Mouse (Mus musculus) heart, embryonic 15.5 days (tissue): ENCODE measurements around the gene 1600014C10Rik. TPM values are rescaled to one million over a fixed set of nuclear protein-coding genes. Genes with fewer than 3 reads are reported as not detected.

Source experiments
- ATAC-seq: fragments of 200-750 bp; cut with Nextera tagmentation; replicated peaks from 2 replicates; pipeline ENCODE4 v1.8.0; 2017; ENCODE audit warnings: low read depth, moderate TSS enrichment; ENCODE audit not compliant: insufficient number of reproducible peaks, insufficient read depth, low FRiP score
- H3K27ac ChIP-seq: fragments of 300-500 bp; sonication (generic); 2 replicates; pipeline ENCODE4 v1.5.1; 2015; ENCODE audit warnings: mild to moderate bottlenecking, inconsistent platforms
- H3K27me3 ChIP-seq: fragments of 300-500 bp; sonication (generic); 2 replicates; pipeline ENCODE4 v1.6.1; 2015; ENCODE audit warnings: inconsistent platforms
- H3K36me3 ChIP-seq: fragments of 300-500 bp; sonication (generic); 2 replicates; pipeline ENCODE4 v1.6.1; 2015; ENCODE audit warnings: mild to moderate bottlenecking, inconsistent platforms
- H3K4me1 ChIP-seq: fragments of 300-500 bp; sonication (generic); replicated peaks from 2 replicates; pipeline ENCODE4 v1.6.1; 2015; ENCODE audit warnings: inconsistent platforms
- H3K4me2 ChIP-seq: fragments of 300-500 bp; sonication (generic); 2 replicates; pipeline ENCODE4 v1.6.1; 2015; ENCODE audit warnings: inconsistent platforms, mild to moderate bottlenecking, moderate library complexity
- H3K4me3 ChIP-seq: fragments of 300-500 bp; sonication (generic); 2 replicates; pipeline ENCODE4 v1.5.1; 2015; ENCODE audit warnings: mild to moderate bottlenecking, inconsistent platforms
- H3K9ac ChIP-seq: fragments of 300-500 bp; sonication (generic); 2 replicates; pipeline ENCODE4 v1.6.1; 2015; ENCODE audit warnings: mild to moderate bottlenecking, inconsistent platforms
- H3K9me3 ChIP-seq: fragments of 300-500 bp; sonication (generic); replicated peaks from 2 replicates; pipeline ENCODE4 v1.6.1; 2016; ENCODE audit warnings: inconsistent platforms
- WGBS: fragments of 180-500 bp; shearing (Covaris S2); methylation state at CpG from one replicate; pipeline ENCODE4 v1.1.7; 2015; ENCODE audit warnings: mixed read lengths; 5-methylcytosine and 5-hydroxymethylcytosine counted together
- polyA plus RNA-seq: library from polyadenylated mRNA; unstranded; fragments of >200 nt; fragmentation: Nextera tagmentation; extraction: Ambion mirVana; gene quantifications from 2 replicates; pipeline ENCODE4 v1.2.1, GENCODE M21; 2015

1600014C10Rik gene
- 14.9 and 20.4 TPM in 2 replicates for polyA plus RNA-seq

DNA sequence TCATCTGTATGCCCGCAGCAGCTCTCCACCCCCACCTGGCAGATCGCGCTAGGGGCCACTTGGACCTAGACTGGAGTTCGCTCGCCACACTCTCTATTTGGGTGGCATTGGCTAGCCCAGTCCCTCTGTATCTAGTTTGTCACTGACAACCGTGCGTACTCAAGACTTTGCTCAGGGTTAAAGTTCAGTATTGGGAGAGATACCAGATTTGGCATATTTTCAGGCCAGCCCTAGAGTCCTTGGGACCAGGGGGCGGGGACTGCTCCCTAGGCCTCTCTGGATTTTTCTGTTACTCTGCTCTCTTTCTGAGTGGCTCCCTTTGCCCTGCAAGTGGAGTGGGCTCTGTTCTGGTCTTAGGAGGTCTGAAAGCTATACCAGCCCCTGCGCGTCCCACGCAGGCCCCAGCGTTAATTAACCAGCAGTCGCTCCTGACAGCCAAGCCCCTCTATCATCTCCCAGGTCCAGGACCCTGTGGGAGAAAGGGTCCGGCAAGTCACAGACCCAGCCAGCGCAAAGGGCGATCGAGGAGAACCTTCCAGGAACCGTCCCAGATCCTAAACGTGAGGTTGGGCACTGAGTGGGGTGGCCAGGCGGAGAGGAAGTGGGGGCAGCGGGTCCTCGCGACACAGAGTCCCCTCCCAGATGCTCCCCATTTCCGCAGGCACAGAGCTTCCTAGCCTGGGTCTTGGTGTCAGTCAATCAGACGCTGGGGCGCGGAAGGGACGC is at the start of gene 1600014C10Rik:
Gene 1600014C10Rik, plus strand, starts transcription at position 256 of the 726 bp plus-strand sequence.
- no peaks in the 10 kb centered on the region for H3K27me3 ChIP-seq
- H3K27ac ChIP-seq, result peak within 1 kb of the TSS; percentile 92
- H3K4me2 ChIP-seq, result peak within 1 kb of the TSS; percentile 86
- H3K4me1 ChIP-seq, result peaks cover 16% of the 10 kb centered on the region
- H3K9me3 ChIP-seq, result no peaks in the 10 kb centered on the region
- H3K4me3 ChIP-seq, result peak within 1 kb of the TSS; percentile 70
- ATAC-seq, result peak; percentile 41; the same call in 1 of the 2 replicates
- H3K36me3 ChIP-seq, result no peaks in the 10 kb centered on the region
- WGBS, result 3% methylated on average over 28 of the region's 28 CpGs
- peak within 1 kb of the TSS; percentile 71 for H3K9ac ChIP-seq

DNA sequence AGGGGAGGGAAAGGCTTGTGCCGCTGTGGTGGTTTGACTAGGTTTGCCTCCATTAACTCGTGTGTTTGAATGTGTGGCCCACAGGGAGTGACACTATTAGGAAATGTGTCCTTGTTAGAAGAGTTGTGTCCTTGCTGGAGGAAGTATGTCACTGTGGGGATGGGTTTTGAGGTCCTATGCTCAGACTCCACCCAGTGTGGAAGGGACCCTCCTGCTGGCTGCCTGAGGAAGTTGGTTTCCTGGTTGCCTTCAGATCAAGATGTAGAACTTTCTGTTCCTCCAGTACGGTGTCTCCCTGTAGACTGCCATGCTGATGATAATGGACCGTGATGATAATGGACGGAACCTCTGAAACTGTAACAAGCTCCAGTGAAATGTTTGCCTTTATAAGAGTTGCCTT is 48.5 kb upstream of the 1600014C10Rik start:
- H3K9me3 ChIP-seq, result no peaks in the 10 kb centered on the region
- ATAC-seq, result no peak

DNA sequence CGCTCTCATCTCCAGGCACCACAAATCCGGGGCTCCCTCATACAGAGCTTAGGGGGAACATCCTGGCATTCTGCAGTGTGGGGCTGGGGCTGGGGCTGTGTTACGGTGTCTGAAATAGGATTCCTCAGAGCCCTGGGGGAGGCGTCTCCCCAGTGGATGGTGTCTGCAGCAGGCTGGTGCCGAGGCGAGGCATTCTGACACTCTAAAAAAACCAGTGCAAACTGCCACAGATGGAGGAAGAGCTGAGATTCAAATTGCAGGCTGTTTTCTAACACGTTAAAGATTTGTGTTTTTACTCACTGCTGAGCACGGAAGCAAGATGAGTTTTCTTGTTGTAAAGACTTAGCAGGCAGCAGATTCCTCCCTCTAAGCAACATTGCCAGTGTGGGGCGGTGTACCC is 42.7 kb upstream of the 1600014C10Rik start:
- H3K9ac ChIP-seq, result no peak overlapping the region
- no peaks in the 10 kb centered on the region for H3K4me1 ChIP-seq
- no peak overlapping the region for H3K4me3 ChIP-seq
- no peaks in the 10 kb centered on the region for H3K9me3 ChIP-seq
- H3K27me3 ChIP-seq, result 0 out of 2 replicates have a peak, but pooled peaks cover 3% of the 10 kb centered on the region
- no peak for ATAC-seq
- no peak overlapping the region for H3K27ac ChIP-seq
- H3K36me3 ChIP-seq, result no peaks in the 10 kb centered on the region
- no peak overlapping the region for H3K4me2 ChIP-seq
- WGBS, result 41% methylated on average over 9 of the region's 9 CpGs

More for the DNA sequence above, 48.5 kb upstream of the 1600014C10Rik start:
- no peak overlapping the region for H3K9ac ChIP-seq
- no peak overlapping the region for H3K4me2 ChIP-seq
- H3K27me3 ChIP-seq, result 0 out of 2 replicates have a peak, but pooled peaks cover 3% of the 10 kb centered on the region
- no peaks in the 10 kb centered on the region for H3K36me3 ChIP-seq
- H3K27ac ChIP-seq, result no peak overlapping the region
- WGBS, result 83% methylated on average over 5 of the region's 5 CpGs
- no peaks in the 10 kb centered on the region for H3K4me1 ChIP-seq
- H3K4me3 ChIP-seq, result no peak overlapping the region

- H3K36me3 ChIP-seq, result no peaks in the 10 kb centered on the region
- WGBS, result 60% methylated on average over 13 of the region's 13 CpGs
- ATAC-seq, result no peak
Observed at GRCm38 (mm10) chr7:38141747-38142545, 41.1 kb upstream of the 1600014C10Rik start.

DNA sequence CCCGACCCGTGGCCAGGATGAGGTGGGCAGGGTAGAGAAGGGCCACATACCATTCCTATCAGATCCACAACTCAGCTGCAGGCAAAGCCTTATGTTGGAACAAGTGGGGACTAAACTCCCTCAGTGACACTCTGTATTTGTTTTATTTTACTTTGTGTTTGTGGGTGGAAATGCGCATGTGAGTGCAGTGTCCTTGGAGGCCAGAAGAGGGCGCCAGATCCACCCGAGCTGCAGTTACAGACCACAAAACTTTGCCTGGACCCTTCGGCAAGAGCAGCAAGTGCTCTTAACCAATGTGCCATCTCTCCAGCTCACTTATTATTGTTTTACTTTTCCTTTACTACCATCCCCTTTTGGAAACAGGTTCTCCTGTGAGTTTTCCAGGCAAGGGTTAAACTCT is 35.5 kb upstream of the 1600014C10Rik start:
- ATAC-seq, result no peak
- H3K9ac ChIP-seq, result no peak overlapping the region
- H3K27ac ChIP-seq, result no peak overlapping the region
- WGBS, result 87% methylated on average over 6 of the region's 6 CpGs
- no peak overlapping the region for H3K4me2 ChIP-seq
- no peaks in the 10 kb centered on the region for H3K27me3 ChIP-seq
- H3K36me3 ChIP-seq, result no peaks in the 10 kb centered on the region
- H3K9me3 ChIP-seq, result no peaks in the 10 kb centered on the region
- H3K4me1 ChIP-seq, result no peaks in the 10 kb centered on the region
- no peak overlapping the region for H3K4me3 ChIP-seq

More at GRCm38 (mm10) chr7:38141747-38142545, 41.1 kb upstream of the 1600014C10Rik start:
- Histone ChIP-seq H3K4me3 (no peak overlapping the region), H3K4me1 (no peaks in the 10 kb centered on the region), H3K9me3 (no peaks in the 10 kb centered on the region), H3K27ac (no peak overlapping the region), H3K27me3 (no peaks in the 10 kb centered on the region), H3K4me2 (no peak overlapping the region), H3K9ac (no peak overlapping the region)

DNA sequence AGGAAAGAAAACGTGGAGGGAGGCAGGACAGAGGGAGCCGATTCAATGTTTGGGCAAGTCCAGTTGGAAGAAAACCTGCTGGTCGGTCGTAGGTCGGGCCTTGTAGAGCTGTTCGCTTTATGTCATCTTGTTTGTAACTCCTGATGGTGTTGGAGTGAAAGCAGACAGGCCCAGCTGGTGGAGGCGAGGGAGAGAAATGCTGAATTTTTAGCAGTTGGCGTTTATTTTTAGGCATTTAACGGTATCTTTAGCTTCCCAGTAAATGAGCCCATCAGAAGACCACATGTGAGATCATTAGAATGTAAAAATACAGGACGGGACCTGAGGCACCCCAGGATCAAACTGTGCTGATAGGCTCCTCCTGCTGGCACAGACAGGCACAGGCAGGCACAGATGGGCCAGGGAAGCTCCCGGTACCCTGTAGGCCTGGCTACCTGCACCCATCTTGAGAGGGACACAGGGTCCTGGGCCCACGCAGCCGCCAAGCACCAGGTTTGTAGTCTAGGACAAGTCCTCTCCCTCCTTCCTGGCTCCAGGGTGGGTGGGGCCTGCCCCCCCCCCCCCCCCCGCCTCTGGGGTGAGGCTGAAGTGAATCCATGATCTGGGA is 31.2 kb upstream of the 1600014C10Rik start:
- H3K9ac ChIP-seq, result no peak overlapping the region
- H3K27me3 ChIP-seq, result no peaks in the 10 kb centered on the region
- H3K36me3 ChIP-seq, result no peaks in the 10 kb centered on the region
- no peaks in the 10 kb centered on the region for H3K4me1 ChIP-seq
- H3K4me3 ChIP-seq, result no peak overlapping the region
- WGBS, result 61% methylated on average over 14 of the region's 14 CpGs
- H3K27ac ChIP-seq, result no peak overlapping the region
- no peak overlapping the region for H3K4me2 ChIP-seq
- no peaks in the 10 kb centered on the region for H3K9me3 ChIP-seq
- ATAC-seq, result no peak

- no peak overlapping the region for H3K4me2 ChIP-seq
Observed at GRCm38 (mm10) chr7:38152571-38152970, 30.4 kb upstream of the 1600014C10Rik start.

GRCm38 (mm10) chr7:38155829-38156228 is 27.2 kb upstream of the 1600014C10Rik start:
- no peak for ATAC-seq
- Histone ChIP-seq H3K4me2 (no peak overlapping the region), H3K27me3 (no peaks in the 10 kb centered on the region), H3K4me3 (no peak overlapping the region), H3K4me1 (no peaks in the 10 kb centered on the region), H3K27ac (no peak overlapping the region), H3K9me3 (no peaks in the 10 kb centered on the region), H3K36me3 (no peaks in the 10 kb centered on the region), H3K9ac (no peak overlapping the region)
- 72% methylated on average over 5 of the region's 5 CpGs for WGBS

More at GRCm38 (mm10) chr7:38152571-38152970, 30.4 kb upstream of the 1600014C10Rik start:
- no peak for ATAC-seq
- no peaks in the 10 kb centered on the region for H3K4me1 ChIP-seq
- no peaks in the 10 kb centered on the region for H3K36me3 ChIP-seq
- no peak overlapping the region for H3K9ac ChIP-seq
- H3K27ac ChIP-seq, result no peak overlapping the region
- no peak overlapping the region for H3K4me3 ChIP-seq
- WGBS, result 82% methylated on average over 3 of the region's 3 CpGs
- H3K9me3 ChIP-seq, result no peaks in the 10 kb centered on the region
- H3K27me3 ChIP-seq, result no peaks in the 10 kb centered on the region

DNA sequence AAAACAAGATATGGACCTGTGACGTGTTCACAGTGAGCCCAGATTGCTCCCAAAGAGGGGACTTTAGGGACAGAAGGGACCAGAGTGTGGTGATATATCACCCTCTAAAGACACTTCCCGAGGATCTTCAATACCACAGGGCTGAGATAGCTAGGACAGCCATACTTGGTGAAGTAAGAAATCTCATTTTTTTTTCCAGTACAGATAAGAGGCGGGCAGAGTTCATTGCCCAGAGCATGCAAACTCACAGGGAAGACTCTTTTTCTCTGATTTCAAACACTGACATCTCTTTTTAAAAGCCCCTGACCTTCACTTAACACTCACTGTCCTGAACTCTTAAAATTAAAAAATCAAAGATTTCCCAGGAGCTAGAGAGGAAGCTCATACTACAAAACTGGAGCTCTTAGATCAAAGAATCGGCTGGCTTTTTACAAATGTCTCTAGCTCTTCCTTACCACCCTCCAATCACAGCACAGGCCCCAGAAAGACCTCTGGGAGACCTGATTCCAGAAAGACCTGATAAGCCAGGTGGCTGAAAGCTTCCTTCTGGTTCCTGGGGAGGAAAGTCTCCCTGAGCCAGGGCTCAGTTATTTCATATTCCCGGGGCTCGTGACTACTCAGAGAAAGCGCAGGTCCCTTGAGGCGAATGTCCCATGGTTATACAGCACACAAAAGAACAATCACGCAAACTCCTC is 24.1 kb upstream of the 1600014C10Rik start:
- Histone ChIP-seq H3K4me2 (no peak overlapping the region), H3K4me3 (no peak overlapping the region), H3K9me3 (no peaks in the 10 kb centered on the region), H3K27ac (no peak overlapping the region), H3K36me3 (no peaks in the 10 kb centered on the region), H3K4me1 (no peaks in the 10 kb centered on the region), H3K9ac (no peak overlapping the region), H3K27me3 (no peaks in the 10 kb centered on the region)
- 63% methylated on average over 9 of the region's 9 CpGs for WGBS
- no peak for ATAC-seq

DNA sequence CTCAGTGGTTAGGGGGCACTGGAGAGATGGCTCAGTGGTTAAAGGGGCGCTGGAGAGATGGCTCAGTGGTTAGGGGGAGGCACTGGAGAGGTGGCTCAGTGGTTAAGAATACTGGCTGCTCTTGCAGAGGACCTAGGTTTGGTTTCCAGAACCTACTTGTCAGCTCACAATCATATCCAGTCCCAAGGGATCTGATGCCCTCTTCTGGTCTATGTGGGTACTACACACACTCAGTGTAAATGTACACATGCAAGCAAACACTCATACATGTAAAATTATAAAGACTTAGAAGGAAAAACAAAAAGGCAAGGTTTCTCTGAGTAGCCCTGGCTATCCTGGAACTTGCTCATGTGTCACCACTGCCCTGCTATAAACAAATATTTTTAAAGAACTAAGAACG is 21.6 kb upstream of the 1600014C10Rik start:
- Histone ChIP-seq H3K9ac (no peak overlapping the region), H3K4me3 (no peak overlapping the region), H3K4me1 (no peaks in the 10 kb centered on the region), H3K27ac (no peak overlapping the region), H3K27me3 (peaks cover 6% of the 10 kb centered on the region; the same call in 1 of the 2 replicates), H3K9me3 (no peaks in the 10 kb centered on the region), H3K36me3 (no peaks in the 10 kb centered on the region), H3K4me2 (no peak overlapping the region)
- no peak for ATAC-seq
- 93% methylated on average over 2 of the region's 2 CpGs for WGBS
